Mouse (Mus musculus) testis, postnatal 10 days (tissue): Measurements from ENCODE around the gene Ywhaq.
A peak's percentile ranks its signal among the peaks of the same experiment; 100 is the strongest.

Experiments
- DNase-seq: peaks from one replicate; pipeline ENCODE4 v3.0.0; 2021; ENCODE audit warnings: low spot score

The Ywhaq gene

GRCm38 (mm10) chr12:21417100-21418070, at the start of gene Ywhaq:
Gene Ywhaq, minus strand, starts transcription at chr12:21417637.
- DNase-seq, result peak; percentile 98

- DNase-seq, result no peak
Measured at GRCm38 (mm10) chr12:21463448-21463891, 46.0 kb upstream of the Ywhaq start.

- DNase-seq, result no peak
Measured at GRCm38 (mm10) chr12:21462658-21463057, 45.2 kb upstream of the Ywhaq start.

DNA sequence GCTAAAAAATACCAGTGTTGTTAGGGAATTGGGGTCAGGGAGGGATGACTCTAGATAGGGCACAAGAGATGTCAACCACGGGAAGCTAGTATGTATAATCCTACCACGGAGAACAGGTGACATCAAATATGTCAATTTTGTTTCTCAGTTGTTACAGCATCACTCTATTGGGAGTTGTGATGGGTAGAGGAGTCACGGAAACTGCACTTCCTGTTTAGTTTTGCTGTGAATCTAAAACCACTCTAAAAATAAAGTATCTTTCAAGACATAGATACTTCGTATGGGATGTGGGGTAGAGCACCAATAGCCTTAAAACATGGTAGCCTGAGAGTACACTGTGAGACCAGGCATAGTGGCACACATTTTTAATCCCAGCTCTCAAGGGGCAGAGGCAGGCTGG, 42.2 kb upstream of the Ywhaq start:
- DNase-seq, result no peak

DNA sequence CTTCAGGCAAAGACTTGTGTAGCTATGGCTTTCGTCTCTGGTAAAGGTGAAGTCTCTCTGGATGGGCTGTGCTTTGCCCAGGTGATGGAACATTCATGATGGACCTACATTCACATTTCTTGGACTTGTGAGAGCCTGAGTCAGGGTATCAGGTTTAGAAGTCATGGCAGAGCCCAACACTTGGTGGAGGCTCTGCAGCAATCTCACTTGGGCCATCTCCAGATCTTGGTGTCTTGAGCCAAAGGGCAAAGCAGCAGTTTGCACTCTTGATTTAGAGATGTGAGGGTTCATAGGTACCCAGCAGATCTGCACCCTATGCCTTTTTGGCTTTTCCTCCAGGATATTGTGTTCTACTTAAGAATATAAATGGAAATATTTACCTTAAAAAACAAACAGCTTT, 38.6 kb upstream of the Ywhaq start:
- DNase-seq, result no peak

DNA sequence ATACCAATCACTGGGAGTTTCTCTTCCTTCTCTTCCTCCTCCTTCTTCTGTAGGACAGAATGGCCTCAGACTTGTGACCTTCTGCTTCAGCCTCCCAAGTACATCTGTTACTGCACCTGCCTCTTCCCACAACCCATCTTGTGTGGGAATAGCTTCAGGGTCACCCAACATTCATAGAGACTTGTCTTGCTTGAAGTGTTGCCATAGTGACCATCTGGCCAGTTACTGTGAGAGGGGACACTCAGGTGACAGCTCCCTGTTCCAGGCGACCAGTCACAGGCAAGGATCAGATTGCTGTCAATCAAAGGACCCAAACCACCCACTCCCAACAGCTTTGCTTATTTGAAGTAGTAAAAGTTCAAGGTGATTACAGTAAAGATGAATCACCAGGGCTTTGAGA, 34.3 kb upstream of the Ywhaq start:
- DNase-seq, result no peak

- no peak for DNase-seq
Measured at GRCm38 (mm10) chr12:21451351-21451750, 33.9 kb upstream of the Ywhaq start.

- DNase-seq, result no peak
Measured at GRCm38 (mm10) chr12:21443783-21444182, 26.3 kb upstream of the Ywhaq start.

- DNase-seq, result no peak
Measured at GRCm38 (mm10) chr12:21441870-21442269, 24.4 kb upstream of the Ywhaq start.

DNA sequence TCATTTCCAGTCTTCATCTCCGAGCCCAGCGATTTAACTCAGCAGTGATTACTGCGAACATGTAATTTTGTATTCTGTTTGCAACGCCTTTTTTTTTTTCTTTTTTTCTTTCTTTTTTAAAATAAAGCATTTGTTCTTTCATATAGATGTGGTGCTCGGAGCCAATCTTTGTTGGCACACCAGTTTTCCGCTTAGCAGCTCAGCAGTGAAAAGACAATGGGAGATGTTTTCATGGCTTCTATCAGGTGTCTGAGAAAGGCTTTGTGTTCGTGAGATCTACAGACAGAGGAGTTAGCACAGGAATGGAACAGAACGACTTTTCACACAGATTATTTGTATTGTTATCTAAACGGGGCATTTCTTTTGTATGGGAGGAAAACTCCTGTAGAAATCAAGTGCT, 22.0 kb upstream of the Ywhaq start:
- DNase-seq, result no peak

DNA sequence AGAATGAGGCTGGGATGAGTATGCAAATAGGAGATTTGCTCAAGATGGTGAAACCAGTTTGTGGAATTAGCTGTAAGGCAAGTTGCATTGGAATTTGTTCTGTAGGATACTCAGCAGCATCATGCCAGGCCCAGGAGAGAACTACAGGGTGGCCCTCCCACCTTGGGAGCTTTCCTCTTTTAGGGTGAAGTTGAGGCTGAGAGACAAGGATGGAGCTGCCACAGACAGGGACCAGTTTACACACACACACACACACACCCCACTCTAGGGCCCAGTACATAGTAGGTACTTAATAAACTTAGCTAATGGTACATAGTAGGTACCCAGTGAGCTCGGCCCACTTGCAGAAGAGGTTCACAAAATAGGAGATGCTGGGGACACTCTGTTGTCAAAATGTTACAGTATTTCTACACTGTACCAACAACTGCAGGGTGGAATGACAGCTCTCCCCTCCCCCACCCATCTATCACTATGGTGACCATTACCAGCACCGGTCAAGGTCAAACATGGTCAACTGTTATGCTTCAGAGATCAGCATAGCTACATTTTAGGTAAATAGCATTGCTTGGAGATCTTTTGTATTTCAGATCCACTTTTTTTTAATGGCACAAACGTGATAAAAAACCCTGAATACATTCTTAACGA, 21.4 kb upstream of the Ywhaq start:
- peak; percentile 70 for DNase-seq

GRCm38 (mm10) chr12:21438294-21438693, 20.9 kb upstream of the Ywhaq start:
- no peak for DNase-seq

- DNase-seq, result no peak
Measured at GRCm38 (mm10) chr12:21431950-21432349, 14.5 kb upstream of the Ywhaq start.

DNA sequence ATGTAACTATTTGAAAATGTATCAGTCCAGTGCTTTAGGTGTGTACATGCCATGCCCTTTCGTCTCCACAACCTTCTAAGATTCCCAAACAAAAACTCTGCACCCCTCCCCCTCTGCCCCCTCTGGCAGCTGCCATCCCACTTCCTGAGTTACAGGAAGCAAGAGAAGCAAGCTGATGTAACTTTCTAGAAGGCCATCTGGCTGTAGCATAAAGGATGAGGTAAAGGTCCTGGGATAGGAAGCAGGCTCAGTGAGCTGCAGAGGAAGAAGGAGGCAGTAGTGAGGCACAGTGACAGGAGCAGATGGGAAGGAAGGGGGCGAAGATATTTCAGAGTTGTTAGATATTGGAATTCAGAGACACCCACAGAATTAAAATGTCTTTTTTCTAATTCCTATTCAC, 13.6 kb upstream of the Ywhaq start:
- DNase-seq, result no peak

DNA sequence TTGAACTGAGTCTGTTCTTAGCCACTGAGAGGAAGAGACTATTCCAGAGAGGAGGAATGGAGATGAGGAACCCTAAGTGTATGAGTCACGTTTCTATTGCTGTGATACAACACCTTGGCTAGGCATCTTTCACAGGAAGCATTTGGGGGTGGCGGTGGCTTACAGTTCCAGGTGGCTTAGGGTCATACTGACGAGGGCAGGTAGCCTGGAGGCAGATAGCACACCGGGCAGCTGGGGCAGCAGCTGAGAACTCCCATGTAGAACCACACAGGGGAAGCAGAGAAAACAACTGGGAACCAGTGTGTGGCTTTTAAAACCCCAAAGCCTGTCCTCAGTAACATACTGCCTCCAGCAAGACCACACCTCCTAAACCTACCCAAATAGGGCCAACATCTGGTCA, 12.7 kb upstream of the Ywhaq start:
- no peak for DNase-seq

GRCm38 (mm10) chr12:21429021-21429420, 11.6 kb upstream of the Ywhaq start:
- DNase-seq, result no peak

- peak; percentile 85 for DNase-seq
Measured at GRCm38 (mm10) chr12:21426065-21426940, 8.9 kb upstream of the Ywhaq start.

DNA sequence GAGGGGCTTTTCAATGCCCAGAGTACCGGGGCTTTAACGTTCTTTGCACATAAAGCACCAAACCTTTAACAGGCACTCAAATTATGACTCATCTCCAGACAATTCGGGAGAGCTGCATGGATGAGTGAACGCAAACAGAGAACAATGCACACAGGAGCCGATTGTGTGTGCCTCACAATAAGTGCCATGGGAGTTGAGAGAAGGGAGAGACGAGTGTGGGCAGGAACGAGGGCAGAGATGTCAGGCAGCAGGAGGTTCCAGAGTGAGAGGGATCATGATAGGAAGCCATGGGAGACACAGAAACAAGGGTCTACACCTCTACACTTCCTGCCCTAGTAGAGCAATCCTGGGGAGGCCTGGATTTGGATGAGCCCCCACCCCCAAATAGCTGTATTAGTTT, 7.2 kb upstream of the Ywhaq start:
- no peak for DNase-seq

DNA sequence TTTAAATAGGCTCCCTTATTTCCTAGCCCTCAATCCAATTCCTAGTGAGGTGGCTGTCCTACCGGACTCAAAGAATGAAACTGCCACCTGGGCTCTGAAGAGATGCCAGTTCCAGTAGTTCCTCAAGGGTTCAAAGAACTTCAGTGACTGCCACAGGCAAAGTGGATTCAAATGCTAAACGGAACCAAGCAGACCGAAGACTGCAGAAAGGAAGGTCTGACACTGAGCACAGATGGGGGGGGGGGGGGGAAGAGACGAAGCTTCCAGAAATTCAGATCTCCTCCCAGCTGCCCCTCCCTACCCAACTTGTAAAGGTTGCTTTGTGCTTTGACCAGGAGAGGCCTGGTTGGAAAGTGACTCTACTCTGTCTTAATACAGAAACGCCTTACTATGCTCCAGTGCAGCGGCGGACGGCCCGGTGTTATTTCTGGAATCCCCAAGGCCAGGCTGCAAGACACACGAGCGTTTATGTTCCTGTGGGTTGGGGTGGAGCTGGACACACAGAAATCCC, 1.2 kb upstream of the Ywhaq start:
- no peak for DNase-seq

DNA sequence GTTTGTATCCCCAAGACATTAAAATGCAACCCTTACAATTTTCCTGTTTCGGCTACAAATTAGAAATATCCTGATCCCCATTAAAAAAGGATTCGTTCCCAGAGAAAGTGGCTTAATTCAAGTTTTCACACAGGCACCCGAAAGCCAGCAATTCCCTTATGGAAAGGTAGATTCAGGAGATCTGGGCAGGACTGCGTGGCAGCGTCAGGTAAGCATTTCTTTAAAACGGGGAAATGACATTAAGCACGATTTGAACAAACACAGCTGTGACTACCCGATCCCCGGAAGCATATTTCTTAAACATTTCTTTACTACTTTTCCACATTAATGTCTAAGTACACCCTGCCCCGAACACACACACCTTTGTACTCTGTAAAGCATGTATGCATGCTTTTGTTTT, 646 bp upstream of the Ywhaq start:
- no peak for DNase-seq

GRCm38 (mm10) chr12:21416506-21416905, 931 bp downstream of the Ywhaq start:
- DNase-seq, result no peak

DNA sequence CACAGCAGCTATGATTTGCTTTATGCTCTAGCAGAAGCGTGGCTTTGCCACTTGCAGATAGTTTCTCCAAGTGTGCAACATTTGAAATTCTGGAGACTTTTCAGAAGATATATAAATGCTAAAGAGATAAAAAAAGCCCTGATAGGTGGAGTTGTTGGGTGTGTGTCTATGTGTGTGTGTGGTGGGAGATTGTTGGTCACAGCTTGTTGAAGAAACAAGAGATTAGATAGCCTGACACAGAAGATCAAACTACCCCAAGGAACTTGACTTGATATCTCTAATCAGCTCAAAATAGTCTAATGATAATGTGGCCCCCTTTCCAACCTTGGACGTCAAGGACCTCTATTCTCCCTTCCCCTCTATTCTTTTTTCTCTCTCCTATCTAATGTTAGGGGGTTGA, 6.8 kb downstream of the Ywhaq start:
- DNase-seq, result no peak
